ENCODE assay signal across 8 mouse cellular contexts in genomic region chr19:45573861-45574267, GRCm38 (mm10). TPM values are rescaled to one million over a fixed set of nuclear protein-coding genes. Genes with fewer than 3 reads are reported as not detected.
DNase-seq lines count a peak whose midpoint lies in the region; ATAC-seq lines count a peak whose summit lies in the region.

No protein-coding gene starts in this region.

- H3K36me3 ChIP-seq in midbrain, embryonic 12.5 days, result peaks cover 32% of the 10 kb centered on the region

- H3K4me3 ChIP-seq in midbrain, embryonic 12.5 days, result no peak overlapping the region

- H3K9me3 ChIP-seq in midbrain, embryonic 12.5 days, result no peaks in the 10 kb centered on the region

- H3K27me3 ChIP-seq in midbrain, embryonic 12.5 days, result peaks cover 99% of the 10 kb centered on the region

- no peak overlapping the region for H3K4me2 ChIP-seq in midbrain, embryonic 12.5 days (replicated peaks)

- no peak overlapping the region for H3K27ac ChIP-seq in midbrain, embryonic 12.5 days (replicated peaks)

- intact Hi-C loops in left cerebral cortex, postnatal 4 days (cut with DNase I), result no loop called here

- peak; percentile 73 for ATAC-seq in granulocyte monocyte progenitor cell, adult 5-6 weeks (replicated peaks; ENCODE audit: poor library complexity, severe bottlenecking)
- 0 out of 2 replicates have a peak, but pooled peaks have one; percentile 23 for ATAC-seq in midbrain, embryonic 12.5 days (ENCODE audit: low FRiP score, low read depth)

- DNase-seq in 3134 (ENCODE audit: extremely low read depth, insufficient read length, low spot score), result peak; percentile 62
- DNase-seq in adrenal gland, adult 8-10 months, result peak; percentile 48
- DNase-seq in embryo, embryonic 11.5 days (ENCODE audit: low read depth, low spot score), result peak; percentile 45
- DNase-seq in kidney, adult 11 months, result peak; percentile 51
- DNase-seq in left cerebral cortex, postnatal 4 days, result peak; percentile 82
- peak; percentile 39 for DNase-seq in skeletal muscle tissue, adult 2 months (ENCODE audit: low read depth, low spot score)

- H3K9ac ChIP-seq in midbrain, embryonic 12.5 days (replicated peaks), result no peak overlapping the region

- WGBS in midbrain, embryonic 12.5 days, result 13% methylated on average over 6 of the region's 6 CpGs

- peaks cover 16% of the 10 kb centered on the region for H3K4me1 ChIP-seq in midbrain, embryonic 12.5 days

RNA-seq across cellular contexts. Expression of gene Gm17018, which starts 13.4 kb away (rescaled TPM):
- 10 to 100 TPM; 34.3 to 43.0 (median 36.2) TPM for total RNA-seq in adrenal gland, adult 8-10 months (2022)
- 27.1 and 50.2 TPM in 2 replicates for total RNA-seq in granulocyte monocyte progenitor cell, adult 5-6 weeks (2014; fragmentation: Nextera tagmentation)
- 31.8 and 42.4 TPM in 2 replicates for total RNA-seq in granulocyte monocyte progenitor cell, adult 5-6 weeks (2017)
- total RNA-seq in left cerebral cortex, postnatal 4 days (2021), result 10 to 100 TPM; 34.9 to 41.2 TPM
- polyA plus RNA-seq in midbrain, embryonic 12.5 days (2016; fragmentation: Nextera tagmentation; extraction: Ambion mirVana), result 41.4 and 41.9 TPM in 2 replicates

RNA-seq across cellular contexts. Expression of gene Poll, which starts 13.5 kb away (rescaled TPM):
- 10 to 100 TPM; 15.2 to 18.4 (median 16.7) TPM for total RNA-seq in adrenal gland, adult 8-10 months (2022)
- 13.0 and 15.1 TPM in 2 replicates for total RNA-seq in granulocyte monocyte progenitor cell, adult 5-6 weeks (2014; fragmentation: Nextera tagmentation)
- 6.6 and 14.4 TPM in 2 replicates for total RNA-seq in granulocyte monocyte progenitor cell, adult 5-6 weeks (2017)
- total RNA-seq in left cerebral cortex, postnatal 4 days (2021), result 1 to 10 TPM; 5.5 to 6.6 TPM
- 15.9 and 17.0 TPM in 2 replicates for polyA plus RNA-seq in midbrain, embryonic 12.5 days (2016; fragmentation: Nextera tagmentation; extraction: Ambion mirVana)
